Mouse (Mus musculus): ENCODE data around the gene Sema6c. TPM values are rescaled to one million over a fixed set of nuclear protein-coding genes. Genes with fewer than 3 reads are reported as not detected.
A peak's percentile ranks its signal among the peaks of the same experiment; 100 is the strongest.

Sema6c gene
- total RNA-seq, 2 experiments from 2014 or later, result 20.2 to 21.0 TPM

DNA sequence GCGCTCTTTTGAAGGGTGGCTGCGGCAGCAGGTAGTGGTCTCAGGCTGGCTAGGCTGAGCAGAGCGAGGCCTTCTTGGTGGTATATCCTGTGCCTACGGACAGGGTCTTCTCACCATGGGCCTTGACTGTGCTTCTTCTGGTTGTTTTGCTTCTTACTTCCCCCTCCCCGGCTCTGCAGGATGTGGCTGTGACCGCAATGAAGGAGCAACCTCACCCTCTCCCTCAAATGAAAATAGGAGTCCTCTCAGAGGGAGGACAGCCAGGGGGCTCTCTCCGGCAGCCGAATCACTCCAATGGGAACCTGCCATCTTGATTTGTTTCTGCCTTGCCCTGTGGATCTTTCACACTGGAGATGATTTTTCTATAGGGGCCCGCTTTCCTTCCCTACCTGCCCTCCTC, 18.8 kb upstream of the Sema6c start:
- no peak for DNase-seq (ENCODE audit: low spot score in 2 of 2)
- intact Hi-C loops (cut with DNase I), result loop anchor here (5.0 kb wide), 1 partner anchor 121 kb away; no protein-coding TSS in a partner anchor

DNA sequence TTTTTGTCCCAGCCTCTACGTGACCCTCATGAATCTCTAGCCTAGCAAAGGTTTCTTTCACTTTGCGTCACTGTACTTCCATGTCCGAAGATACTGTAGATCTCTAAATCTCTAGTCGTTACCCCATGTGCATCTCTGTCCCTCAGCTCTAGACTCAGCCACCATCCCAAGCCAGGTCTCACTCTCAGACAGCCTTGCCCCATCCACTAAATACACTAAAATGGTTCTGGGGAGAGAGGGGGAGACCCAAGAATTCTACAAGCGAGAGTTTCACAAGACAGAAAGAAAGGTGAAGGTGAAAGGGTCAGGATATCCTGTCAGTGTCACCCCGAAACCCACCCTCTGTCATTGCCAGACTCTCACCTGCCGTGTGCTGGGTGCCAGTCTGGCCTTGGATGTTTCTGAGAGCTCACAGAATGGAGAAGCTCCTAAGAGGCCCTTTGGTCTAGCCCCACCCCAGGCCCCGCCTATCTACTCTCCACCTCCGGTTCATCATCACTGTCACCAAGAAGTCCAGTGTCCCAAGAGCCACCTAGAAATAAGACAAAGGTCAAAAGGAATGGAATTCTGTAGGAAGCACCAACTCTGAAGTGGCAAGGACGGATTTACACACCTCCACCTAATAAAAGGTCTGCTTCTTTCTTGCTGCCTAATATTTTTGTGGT, 18.2 kb upstream of the Sema6c start, which contains the start of gene Tnfaip8l2:
Tnfaip8l2 (minus strand) TSS at position 409 of the 665 bp plus-strand sequence.
- intact Hi-C loops (cut with DNase I), result loop anchor here (2.0 to 5.0 kb wide), 2 partner anchors 75 to 120 kb away; partner anchors contain the start of gene Gabpb2
- no peak for DNase-seq (ENCODE audit: low spot score in 2 of 2)

DNA sequence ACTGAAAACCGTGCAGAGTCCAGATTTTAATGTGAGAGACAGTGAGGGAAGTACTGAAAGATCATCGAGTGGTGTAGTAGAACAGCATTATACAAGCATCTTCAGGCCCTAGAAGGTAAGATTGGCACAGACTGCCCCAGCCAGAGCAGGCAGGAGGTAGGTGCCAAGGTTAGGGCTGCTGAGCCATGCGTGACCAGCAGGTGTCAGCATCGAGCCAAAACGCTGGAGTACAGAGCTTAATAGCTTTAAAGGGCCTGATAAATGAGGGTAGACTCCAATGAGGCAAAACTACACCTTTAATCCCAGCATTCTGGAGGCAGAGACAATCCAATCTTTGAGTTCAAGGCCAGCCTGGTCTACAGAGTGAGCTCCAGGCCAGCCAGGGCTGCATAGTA, 17.6 kb upstream of the Sema6c start:
- intact Hi-C loops (cut with DNase I), result loop anchor here (2.0 to 5.0 kb wide), 2 partner anchors 74 to 120 kb away; partner anchors contain the start of gene Gabpb2
- DNase-seq (ENCODE audit: low spot score in 2 of 2), result peak; percentile 75 to 82

DNA sequence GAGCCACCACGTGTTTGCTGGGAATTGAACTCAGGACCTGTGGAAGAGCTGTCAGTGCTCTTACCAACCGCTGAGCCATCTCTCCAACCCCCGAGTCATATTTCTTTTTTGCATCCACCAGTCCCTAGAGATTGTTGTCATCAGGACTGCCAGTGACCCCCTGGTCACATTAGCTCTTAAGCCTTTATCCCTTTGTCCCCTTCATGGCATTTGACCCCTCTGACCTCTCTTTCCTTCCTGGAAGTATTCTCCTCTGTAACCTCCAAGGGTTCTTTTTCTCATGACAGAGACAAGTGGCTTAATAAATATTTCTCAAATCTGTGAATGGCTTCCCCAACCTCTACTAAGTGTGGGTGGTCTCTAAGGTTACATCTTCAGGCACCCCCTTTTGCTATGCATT, 12.3 kb upstream of the Sema6c start:
- intact Hi-C loops (cut with DNase I), result no loop called here
- no peak for DNase-seq (ENCODE audit: low spot score in 2 of 2)

DNA sequence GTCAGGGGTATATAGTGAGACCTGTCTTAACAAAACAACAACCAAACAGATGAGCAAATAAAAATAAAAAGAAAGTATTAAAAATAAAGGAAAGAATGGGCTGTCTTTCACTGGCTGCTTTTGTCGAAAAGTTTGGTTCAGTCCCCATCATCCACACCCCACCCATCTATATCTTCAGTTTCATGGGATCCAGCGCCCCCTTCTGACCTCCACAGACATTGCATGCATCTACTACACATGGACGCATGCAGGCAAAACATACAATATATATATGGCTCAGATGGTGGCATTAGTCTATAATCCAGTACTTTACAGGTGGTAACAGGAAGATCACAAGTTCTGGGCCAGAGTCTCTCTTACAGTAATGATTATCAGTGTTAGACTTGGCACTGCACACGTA, 6.4 kb upstream of the Sema6c start:
- intact Hi-C loops (cut with DNase I), result no loop called here
- DNase-seq (ENCODE audit: low spot score in 2 of 2), result no peak

DNA sequence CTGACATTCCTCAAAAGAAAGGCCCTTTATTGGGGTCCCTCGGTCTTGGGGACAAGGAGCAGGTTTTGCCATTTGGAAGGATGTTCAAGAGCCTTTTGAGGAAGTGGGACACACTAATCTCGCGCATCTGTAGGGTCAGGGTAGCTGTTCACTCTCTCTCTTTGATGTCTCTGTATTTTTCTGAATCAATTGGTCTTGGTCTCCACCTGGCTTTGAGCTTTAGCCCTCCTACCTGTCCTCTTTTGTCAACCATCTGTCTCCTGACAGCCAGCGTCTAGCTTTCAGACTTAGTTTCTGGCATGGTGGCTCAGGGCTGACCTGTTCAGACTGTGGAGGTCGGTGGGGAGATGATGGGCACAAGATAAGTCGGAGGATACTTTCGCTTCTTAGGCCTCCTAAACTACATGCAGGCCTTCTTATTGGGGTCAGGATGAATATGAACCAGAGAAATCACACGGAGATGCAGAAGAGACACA, 708 bp upstream of the Sema6c start:
- DNase-seq (ENCODE audit: low spot score in 2 of 2), result no peak
- intact Hi-C loops (cut with DNase I), result no loop called here

DNA sequence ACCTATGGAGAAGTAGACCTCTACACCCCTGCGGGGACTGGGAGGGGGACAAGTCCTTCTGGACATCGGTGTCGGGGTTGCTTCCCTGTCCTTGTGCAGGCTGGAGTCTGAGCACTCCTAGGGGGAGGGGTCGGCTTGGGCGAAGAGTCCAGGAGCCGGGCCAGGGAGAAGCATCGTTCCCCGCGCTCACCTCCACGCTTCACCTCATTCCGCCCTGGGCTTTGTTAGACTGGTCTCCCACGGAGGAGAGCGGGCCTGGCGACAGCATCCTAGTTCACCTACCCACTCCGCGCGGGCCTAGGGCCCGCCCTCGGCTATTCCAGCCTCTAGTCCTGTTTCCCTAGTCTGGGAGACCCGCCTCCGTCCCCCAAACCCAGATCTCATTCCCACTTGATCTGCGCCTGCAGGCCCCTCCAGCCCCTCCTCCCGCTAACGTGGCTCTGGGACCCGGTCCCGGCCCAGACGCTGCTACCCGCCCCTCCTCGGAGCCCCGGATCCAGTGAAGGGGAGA, 839 bp downstream of the Sema6c start:
- DNase-seq (ENCODE audit: low spot score in 2 of 2), result peak in 1 of 2 experiments; percentile 23
- intact Hi-C loops (cut with DNase I), result no loop called here

DNA sequence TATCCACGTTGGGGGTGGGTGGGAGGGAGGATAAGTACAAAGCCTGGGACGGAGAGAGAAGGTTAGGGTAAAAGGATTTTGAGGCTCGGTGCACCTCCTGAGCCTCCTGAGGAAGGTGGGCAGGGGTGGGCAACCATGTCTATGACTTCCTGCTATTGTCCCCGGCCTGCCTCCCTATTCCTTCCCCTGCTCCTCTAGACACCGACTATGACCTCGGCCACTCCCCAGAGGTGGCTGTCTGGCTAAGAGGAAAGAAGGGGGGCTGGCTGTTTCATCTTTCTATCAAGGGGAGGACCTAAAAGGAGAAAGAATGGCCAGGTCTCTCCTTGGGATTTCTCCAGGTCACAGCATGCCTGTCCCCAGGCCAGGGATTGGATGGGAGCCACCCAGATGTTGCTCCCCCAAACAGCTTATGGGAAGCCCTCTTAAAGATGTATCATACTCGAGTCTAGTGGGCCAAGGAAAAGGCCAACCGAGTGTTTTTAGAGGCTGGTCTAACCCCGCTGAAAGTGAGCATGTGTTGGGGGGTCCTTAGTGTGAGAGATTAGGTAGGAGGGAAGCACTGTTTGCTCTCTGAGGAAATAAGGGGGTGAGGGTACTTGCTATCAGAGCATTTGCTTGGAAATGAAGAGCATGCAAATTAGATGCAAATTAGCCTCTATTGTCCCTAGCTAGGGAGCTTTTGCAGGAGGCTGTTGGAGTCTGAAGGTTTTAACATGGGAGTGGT, 1.5 kb downstream of the Sema6c start:
- intact Hi-C loops (cut with DNase I), result no loop called here

DNA sequence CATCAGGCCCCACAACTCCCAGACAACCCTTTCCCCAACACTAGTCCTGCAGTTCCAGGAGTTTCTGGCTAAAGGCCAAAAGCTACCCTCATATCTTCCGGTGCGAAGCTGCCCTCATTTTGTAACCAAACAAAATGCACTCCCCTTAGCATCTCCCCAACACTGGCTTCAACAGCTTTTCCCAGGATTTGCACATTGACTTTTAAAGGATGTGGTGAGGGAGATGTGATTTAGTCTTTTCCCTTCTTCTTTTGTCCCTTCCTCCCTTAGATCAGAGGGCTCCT, 2.0 kb downstream of the Sema6c start:
- DNase-seq (ENCODE audit: low spot score in 2 of 2), result no peak
- intact Hi-C loops (cut with DNase I), result no loop called here

More for the DNA sequence above, 1.5 kb downstream of the Sema6c start:
- DNase-seq (ENCODE audit: low spot score in 2 of 2), result no peak

DNA sequence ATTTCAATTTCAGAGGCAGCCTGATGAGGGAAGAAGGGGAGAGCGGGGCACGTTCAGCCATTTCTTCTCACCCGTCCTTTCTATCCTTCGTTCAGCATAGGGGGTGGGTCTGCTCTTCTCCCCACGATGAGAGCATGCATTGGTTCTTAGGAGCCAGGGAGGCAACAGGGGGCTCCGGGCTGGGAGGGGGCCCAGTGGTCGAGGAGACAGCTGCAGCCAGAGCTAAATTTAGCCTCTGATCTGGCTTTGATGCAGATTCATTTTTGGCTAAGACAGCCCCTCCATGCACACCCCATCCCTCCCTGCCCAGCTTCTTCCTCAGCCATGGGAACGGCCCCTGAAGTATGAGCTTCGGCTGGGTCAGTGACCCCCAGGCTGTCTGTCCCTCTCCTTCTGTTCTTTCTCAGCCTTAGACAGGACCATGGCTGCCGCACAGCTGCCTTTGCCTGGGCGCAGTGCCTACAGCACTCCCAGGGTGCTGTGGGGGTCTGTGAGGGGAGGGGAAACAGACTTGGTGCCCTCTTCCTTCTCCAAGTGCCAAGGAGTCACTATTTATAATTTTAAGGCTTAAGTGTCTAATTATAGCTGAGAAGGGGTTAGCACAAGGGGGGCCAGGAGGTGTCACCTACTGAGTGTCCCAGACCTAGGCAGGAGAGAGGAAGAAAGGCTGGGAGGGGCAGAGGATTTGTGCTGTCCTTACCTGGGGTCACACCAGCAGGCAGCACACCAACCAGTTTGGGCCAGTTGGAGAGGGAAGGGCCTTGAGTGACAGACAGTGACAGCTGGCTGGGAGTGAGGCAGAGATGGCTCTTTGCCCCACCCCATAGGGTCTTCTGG, 3.4 kb downstream of the Sema6c start:
- no peak for DNase-seq (ENCODE audit: low spot score in 2 of 2)
- intact Hi-C loops (cut with DNase I), result no loop called here

DNA sequence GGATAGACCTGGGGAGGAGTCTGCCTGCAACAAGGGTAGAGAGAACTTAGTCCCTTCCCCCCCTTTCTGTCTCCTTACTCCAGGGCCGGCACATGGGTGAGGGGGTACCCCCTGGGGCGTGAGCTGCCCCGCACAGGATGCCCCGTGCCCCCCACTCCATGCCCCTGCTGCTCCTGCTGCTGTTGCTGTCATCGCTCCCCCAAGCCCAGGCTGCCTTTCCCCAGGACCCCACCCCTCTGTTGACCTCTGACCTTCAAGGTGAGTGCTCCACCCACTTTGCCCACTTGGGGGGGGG, 3.9 kb downstream of the Sema6c start:
- DNase-seq (ENCODE audit: low spot score in 2 of 2), result no peak
- intact Hi-C loops (cut with DNase I), result no loop called here

DNA sequence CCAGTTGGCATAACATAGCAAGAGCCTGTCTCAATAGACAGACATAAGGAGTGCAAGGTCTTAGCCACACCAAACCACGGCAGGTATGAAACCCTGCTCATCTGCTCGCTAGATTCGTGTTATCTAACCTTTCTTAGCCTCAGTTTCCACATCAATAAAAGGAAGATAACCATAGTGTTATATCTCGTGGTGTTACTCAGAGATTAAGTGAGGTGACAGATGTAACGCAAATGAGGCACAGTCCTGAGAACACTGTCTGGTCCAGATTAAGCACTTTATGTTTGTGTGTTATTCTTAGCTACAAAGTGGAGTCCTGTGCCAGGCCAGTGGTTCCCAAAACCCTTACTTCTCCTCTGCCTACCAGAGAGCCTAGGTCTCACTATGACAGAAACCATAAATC, 4.6 kb downstream of the Sema6c start:
- intact Hi-C loops (cut with DNase I), result no loop called here
- DNase-seq (ENCODE audit: low spot score in 2 of 2), result no peak

DNA sequence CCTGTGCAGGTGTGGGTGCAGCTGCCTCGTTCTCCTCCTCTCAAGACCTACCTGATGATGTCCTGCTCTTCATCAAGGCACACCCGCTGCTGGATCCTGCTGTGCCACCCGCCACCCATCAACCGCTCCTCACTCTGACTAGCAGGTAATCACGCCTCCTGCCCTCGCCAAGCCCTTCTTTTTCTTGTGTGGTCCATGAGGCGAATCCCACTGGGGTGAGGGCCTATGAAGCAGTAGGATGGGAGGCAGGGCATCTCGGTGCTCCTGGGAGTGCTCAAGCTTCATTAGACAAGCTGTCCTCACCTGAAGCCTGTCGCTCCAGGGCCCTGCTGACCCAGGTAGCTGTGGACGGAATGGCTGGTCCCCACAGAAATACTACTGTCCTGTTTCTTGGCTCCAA, 9.7 kb downstream of the Sema6c start:
- no peak for DNase-seq (ENCODE audit: low spot score in 2 of 2)
- intact Hi-C loops (cut with DNase I), result no loop called here

DNA sequence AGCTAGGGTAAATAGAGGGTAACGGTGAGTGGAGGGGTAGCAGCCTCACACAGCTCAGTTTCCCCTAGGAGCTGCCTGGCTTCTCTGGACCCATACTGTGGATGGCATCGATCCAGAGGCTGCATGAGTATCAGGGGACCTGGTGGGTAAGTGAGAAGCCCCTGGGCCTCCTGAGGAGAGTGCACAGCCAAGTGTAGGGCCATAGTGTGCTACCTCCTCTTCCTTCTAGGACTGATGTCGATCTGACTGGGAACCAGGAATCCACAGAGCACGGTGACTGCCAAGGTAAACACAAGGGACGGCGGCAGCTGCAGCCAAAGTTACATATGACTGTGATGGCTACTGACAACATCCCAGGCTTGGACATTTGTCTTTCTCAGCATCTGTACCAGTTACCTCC, 10.8 kb downstream of the Sema6c start:
- intact Hi-C loops (cut with DNase I), result no loop called here
- no peak for DNase-seq (ENCODE audit: low spot score in 2 of 2)

DNA sequence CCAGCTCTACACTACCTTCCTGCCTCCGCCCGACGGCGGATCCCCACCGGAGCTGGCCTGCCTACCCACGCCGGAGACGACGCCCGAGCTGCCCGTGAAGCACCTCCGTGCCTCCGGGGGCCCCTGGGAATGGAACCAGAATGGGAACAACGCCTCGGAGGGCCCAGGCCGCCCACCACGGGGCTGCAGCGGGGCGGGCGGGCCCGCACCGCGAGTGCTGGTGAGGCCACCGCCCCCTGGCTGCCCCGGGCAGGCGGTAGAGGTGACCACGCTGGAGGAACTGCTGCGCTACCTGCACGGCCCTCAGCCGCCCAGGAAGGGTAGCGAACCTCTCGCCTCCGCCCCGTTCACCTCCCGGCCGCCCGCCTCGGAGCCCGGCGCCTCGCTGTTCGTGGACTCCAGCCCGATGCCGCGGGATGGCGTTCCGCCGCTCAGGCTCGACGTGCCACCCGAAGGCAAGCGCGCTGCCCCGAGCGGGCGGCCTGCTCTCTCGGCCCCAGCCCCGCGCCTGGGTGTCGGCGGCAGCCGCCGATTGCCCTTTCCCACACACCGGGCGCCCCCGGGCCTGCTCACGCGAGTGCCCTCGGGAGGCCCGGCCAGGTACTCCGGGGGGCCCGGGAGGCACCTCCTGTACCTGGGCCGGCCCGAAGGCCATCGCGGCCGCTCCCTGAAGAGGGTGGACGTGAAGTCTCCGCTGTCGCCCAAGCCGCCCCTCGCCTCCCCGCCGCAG, 12.4 kb downstream of the Sema6c start:
- no peak for DNase-seq (ENCODE audit: low spot score in 2 of 2)
- intact Hi-C loops (cut with DNase I), result no loop called here

DNA sequence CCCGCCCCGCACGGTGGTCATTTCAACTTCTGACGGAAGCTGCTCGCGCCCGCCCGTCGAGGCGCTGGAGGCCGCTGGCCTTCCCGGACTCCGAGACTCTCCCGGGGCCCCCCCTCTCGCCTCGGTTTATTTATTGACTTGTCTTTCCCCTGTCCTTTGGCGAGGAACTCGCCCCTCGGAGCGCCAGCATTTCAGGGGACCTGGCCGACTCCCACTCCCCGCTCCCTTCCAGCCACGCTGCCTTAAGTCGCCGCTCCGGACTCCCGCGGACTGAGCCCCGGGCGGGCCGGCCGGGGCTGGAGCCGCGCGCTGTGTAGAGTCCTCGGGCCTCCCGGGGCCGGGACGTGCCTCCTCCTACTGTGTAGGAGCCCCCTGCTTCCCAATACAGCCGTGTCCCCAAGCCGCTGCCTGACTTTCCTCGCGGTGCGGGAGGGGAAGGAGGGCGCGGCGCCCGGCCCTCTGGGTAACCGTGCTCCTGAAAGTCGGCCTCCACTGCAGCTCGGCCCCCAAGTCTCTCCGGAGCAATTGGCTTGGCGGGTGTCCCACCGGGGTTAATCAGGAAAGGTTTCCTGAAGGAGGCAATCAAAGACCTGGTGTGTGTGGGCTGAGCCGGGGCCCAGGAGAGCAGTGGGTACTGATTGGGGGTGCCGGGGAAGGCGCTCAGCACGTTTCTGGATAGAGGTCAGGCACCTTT, 13.1 kb downstream of the Sema6c start:
- intact Hi-C loops (cut with DNase I), result no loop called here
- no peak for DNase-seq (ENCODE audit: low spot score in 2 of 2)

DNA sequence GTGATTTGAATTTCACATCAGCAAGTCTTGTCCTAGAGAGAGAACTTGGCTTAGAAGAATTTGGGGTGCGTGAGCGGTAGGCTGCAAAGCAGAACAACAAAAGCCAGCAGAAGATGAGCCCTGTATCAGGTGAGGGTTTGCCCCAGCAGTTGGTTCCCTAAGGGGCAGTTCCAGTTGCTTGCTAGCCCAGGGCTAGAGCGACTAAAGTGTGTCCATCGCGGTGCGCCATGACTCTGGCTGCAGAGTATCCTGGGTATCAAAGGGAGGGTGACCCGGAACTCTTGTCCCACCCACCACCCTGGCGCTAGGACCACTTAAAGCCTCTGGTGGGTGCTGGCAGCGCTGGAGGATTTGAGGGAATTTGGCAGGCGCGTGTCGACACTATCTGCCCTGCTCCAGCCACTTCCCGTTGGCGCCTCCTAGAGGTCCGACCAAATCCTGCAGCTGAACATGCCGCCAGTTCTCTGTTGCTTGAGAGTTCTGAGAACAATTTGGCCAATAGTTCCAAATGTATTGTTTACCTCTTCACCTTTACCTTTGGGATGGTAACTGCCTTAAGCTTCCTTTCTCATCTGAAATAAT, 13.8 kb downstream of the Sema6c start:
- intact Hi-C loops (cut with DNase I), result no loop called here
- DNase-seq (ENCODE audit: low spot score in 2 of 2), result peak; percentile 66 to 71

DNA sequence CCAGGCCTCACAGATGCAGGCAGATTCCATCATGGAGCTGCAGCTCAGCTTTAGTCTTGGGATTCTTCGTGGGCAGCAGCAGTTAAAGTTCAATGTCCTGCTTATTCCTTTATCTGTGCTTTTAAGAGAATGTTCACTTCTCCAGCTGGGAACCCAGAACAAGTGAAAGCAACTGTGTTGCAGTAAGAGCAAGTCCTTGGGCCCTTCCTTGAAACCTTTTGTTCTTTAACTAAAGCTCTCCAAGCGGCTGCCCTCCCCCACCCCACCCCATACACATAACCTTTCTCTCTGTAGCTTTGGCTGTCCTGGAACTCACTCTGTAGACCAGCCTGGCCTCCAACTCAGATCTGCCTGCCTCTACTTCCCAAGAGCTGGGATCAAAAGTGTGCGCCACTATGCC, 16.2 kb downstream of the Sema6c start:
- no peak for DNase-seq (ENCODE audit: low spot score in 2 of 2)
- intact Hi-C loops (cut with DNase I), result no loop called here

DNA sequence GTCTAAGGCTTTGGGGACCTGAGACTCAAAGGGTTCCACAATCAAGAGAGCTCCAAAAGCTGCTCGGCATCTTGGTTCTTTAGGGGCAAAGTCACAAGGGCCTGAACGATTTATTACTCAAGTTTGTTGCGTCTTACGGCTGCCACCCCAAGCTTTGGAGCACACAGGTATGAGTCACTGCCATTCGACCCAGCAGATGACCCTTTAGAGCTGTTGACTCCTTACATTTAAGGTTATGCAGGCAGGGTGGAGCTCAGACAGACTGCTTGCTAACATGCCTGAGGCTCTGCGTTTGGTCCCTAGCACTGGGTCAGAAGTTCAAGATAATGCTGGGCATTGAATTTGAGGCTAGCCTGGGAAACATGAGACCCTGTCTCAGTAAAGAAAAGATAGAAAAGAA, 17.3 kb downstream of the Sema6c start:
- DNase-seq (ENCODE audit: low spot score in 2 of 2), result no peak
- intact Hi-C loops (cut with DNase I), result no loop called here

Measured in left cerebral cortex, postnatal 36 days (tissue).